Mouse (Mus musculus) kidney, postnatal 14 days (tissue): ENCODE data around the gene Grik2.
A peak's percentile ranks its signal among the peaks of the same experiment; 100 is the strongest.

Experiments used
- DNase-seq: peaks from one replicate; pipeline ENCODE4 v3.0.0; 2022; ENCODE audit warnings: mixed read lengths

Gene Grik2

GRCm38 (mm10) chr10:49788381-49788906 is at the start of gene Grik2:
TSS of gene Grik2 (minus strand) at chr10:49788766.
- DNase-seq, result peak; percentile 25

GRCm38 (mm10) chr10:49834392-49834791 is 45.8 kb upstream of the Grik2 start:
- no peak for DNase-seq

GRCm38 (mm10) chr10:49807276-49807675 is 18.7 kb upstream of the Grik2 start:
- DNase-seq, result no peak

- no peak for DNase-seq
These were observed 12.4 kb upstream of the Grik2 start for GRCm38 (mm10) chr10:49801001-49801400.

GRCm38 (mm10) chr10:49794129-49794528 is 5.6 kb upstream of the Grik2 start:
- DNase-seq, result no peak

- no peak for DNase-seq
These were observed 1.8 kb upstream of the Grik2 start for GRCm38 (mm10) chr10:49790326-49790725.

- DNase-seq, result no peak
These were observed 1.1 kb upstream of the Grik2 start for GRCm38 (mm10) chr10:49789711-49790110.

GRCm38 (mm10) chr10:49788914-49789313 is 348 bp upstream of the Grik2 start:
- DNase-seq, result no peak

GRCm38 (mm10) chr10:49786630-49787029 is 1.9 kb downstream of the Grik2 start:
- no peak for DNase-seq

GRCm38 (mm10) chr10:49785477-49785876 is 3.1 kb downstream of the Grik2 start:
- DNase-seq, result no peak

- no peak for DNase-seq
These were observed 3.7 kb downstream of the Grik2 start for GRCm38 (mm10) chr10:49784831-49785230.

GRCm38 (mm10) chr10:49782741-49783691 is 5.5 kb downstream of the Grik2 start:
- no peak for DNase-seq

GRCm38 (mm10) chr10:49782061-49782460 is 6.5 kb downstream of the Grik2 start:
- DNase-seq, result no peak

GRCm38 (mm10) chr10:49780430-49780829 is 8.1 kb downstream of the Grik2 start:
- no peak for DNase-seq

GRCm38 (mm10) chr10:49768897-49769296 is 19.7 kb downstream of the Grik2 start:
- no peak for DNase-seq

- no peak for DNase-seq
These were observed 21.0 kb downstream of the Grik2 start for GRCm38 (mm10) chr10:49767556-49767955.

GRCm38 (mm10) chr10:49762607-49763006 is 26.0 kb downstream of the Grik2 start:
- DNase-seq, result no peak

- no peak for DNase-seq
These were observed 36.8 kb downstream of the Grik2 start for GRCm38 (mm10) chr10:49751769-49752168.

- no peak for DNase-seq
These were observed 56.7 kb downstream of the Grik2 start for GRCm38 (mm10) chr10:49731841-49732240.

- DNase-seq, result no peak
These were observed 64.9 kb downstream of the Grik2 start for GRCm38 (mm10) chr10:49723706-49724105.

- no peak for DNase-seq
These were observed 71.7 kb downstream of the Grik2 start for GRCm38 (mm10) chr10:49716856-49717255.

GRCm38 (mm10) chr10:49709748-49710147 is 78.8 kb downstream of the Grik2 start:
- DNase-seq, result no peak

GRCm38 (mm10) chr10:49704446-49704845 is 84.1 kb downstream of the Grik2 start:
- no peak for DNase-seq

- no peak for DNase-seq
These were observed 136.2 kb downstream of the Grik2 start for GRCm38 (mm10) chr10:49652320-49652719.
